Comparison of ENCODE assay signal across 8 mouse cellular contexts in the genomic region with DNA sequence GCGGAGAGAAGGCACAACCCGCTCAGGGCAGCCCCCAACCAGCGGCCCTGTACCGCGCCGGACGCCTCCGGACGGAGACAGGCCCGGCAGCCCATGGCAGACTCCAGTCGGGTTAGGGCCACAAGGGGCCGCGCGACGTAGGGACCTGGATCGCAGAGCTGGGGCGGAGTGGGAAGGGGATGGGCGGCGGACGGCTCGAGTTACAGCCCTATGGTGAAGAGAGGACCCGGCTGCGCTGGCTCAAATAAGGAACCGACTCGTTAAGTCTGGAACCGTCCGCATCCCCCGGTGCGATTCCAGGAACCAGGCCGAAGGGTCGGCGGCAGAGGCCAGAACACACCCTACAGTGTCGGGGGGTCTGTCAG. TPM values are rescaled to one million over a fixed set of nuclear protein-coding genes. Genes with fewer than 3 reads are reported as not detected.
DNase-seq lines count a peak whose midpoint lies in the region; ATAC-seq and TF ChIP-seq lines count a peak whose summit lies in the region.

Gene Mmp23, minus strand, starts transcription at position 299 of the 365 bp plus-strand sequence.

- under 1% methylated on average over 33 of the region's 33 CpGs for whole genome bisulfite sequencing in intestine, embryonic 14.5 days
- WGBS in lung, embryonic 14.5 days: under 1% methylated on average over 33 of the region's 33 CpGs
- 5% methylated on average over 33 of the region's 33 CpGs for WGBS in olfactory bulb, adult 2 months

- no peak for TF ChIP-seq POLR2A in brain, embryonic 14.5 days (IDR thresholded peaks at IDR 0.05; ENCODE audit: borderline replicate concordance, extremely low read depth, insufficient read depth, insufficient read length, poor library complexity, severe bottlenecking)
- TF ChIP-seq POLR2A in olfactory bulb, adult 2 months (IDR thresholded peaks at IDR 0.05; ENCODE audit: insufficient read depth, low read depth, low read length): no peak

- peak within 1 kb of the TSS; percentile 53 for H3K4me2 ChIP-seq in intestine, embryonic 14.5 days (ENCODE audit: low read length)
- H3K4me2 ChIP-seq in lung, embryonic 14.5 days: peak within 1 kb of the TSS; percentile 91

- H3K9ac ChIP-seq in intestine, embryonic 14.5 days (ENCODE audit: low read length): peak within 1 kb of the TSS; percentile 60
- peak within 1 kb of the TSS; percentile 63 for H3K9ac ChIP-seq in lung, embryonic 14.5 days

- peak within 1 kb of the TSS; percentile 46 for H3K4me3 ChIP-seq in intestine, embryonic 14.5 days (ENCODE audit: low read depth, low read length)
- H3K4me3 ChIP-seq in lung, embryonic 14.5 days (ENCODE audit: low read depth, low read length): peak within 1 kb of the TSS; percentile 48
- peak within 1 kb of the TSS; percentile 26 for H3K4me3 ChIP-seq in olfactory bulb, adult 2 months (ENCODE audit: insufficient read depth, low read depth, low read length)

- H3K4me1 ChIP-seq in intestine, embryonic 14.5 days (replicated peaks; ENCODE audit: control insufficient read depth, insufficient read depth, low read length): peaks cover 32% of the 10 kb centered on the region
- peaks cover 12% of the 10 kb centered on the region; the same call in 1 of the 2 replicates for H3K4me1 ChIP-seq in lung, embryonic 14.5 days (ENCODE audit: insufficient read depth)
- peaks cover 21% of the 10 kb centered on the region for H3K4me1 ChIP-seq in olfactory bulb, adult 2 months (ENCODE audit: control insufficient read depth, insufficient read depth, low read length)

- no peak for ATAC-seq in cerebellum, adult (ENCODE audit: insufficient number of reproducible peaks, low FRiP score, low TSS enrichment)
- ATAC-seq in intestine, embryonic 14.5 days (replicated peaks; ENCODE audit: low FRiP score, low TSS enrichment, low read depth): peak; percentile 35
- ATAC-seq in lung, embryonic 14.5 days (ENCODE audit: insufficient read depth): peak; percentile 76

- no peaks in the 10 kb centered on the region for H3K9me3 ChIP-seq in intestine, embryonic 14.5 days (ENCODE audit: control insufficient read depth, low read length)
- no peaks in the 10 kb centered on the region for H3K9me3 ChIP-seq in lung, embryonic 14.5 days (ENCODE audit: low read depth, low read length)

- no peak for TF ChIP-seq CTCF in brain, embryonic 14.5 days (IDR thresholded peaks at IDR 0.05; ENCODE audit: borderline replicate concordance, extremely low read depth, insufficient read depth, insufficient read length)
- peak; percentile 23; the same call in 1 of the 2 replicates for TF ChIP-seq CTCF in lung, embryonic 14.5 days (IDR thresholded peaks at IDR 0.05; ENCODE audit: low read depth)
- TF ChIP-seq CTCF in olfactory bulb, adult 2 months (IDR thresholded peaks at IDR 0.05; ENCODE audit: insufficient read depth, low read depth, low read length): 0 out of 2 replicates have a peak, but pooled peaks have one; percentile 5

- peaks cover 28% of the 10 kb centered on the region for H3K27me3 ChIP-seq in intestine, embryonic 14.5 days (replicated peaks; ENCODE audit: control insufficient read depth, insufficient read depth, low read length)
- H3K27me3 ChIP-seq in lung, embryonic 14.5 days (ENCODE audit: insufficient read depth, low read length): peaks cover 18% of the 10 kb centered on the region; the same call in 1 of the 2 replicates

- H3K27ac ChIP-seq in intestine, embryonic 14.5 days (ENCODE audit: low read depth): 0 out of 2 replicates have a peak within 1 kb of the TSS, but pooled peaks have one; percentile 1
- H3K27ac ChIP-seq in lung, embryonic 14.5 days (ENCODE audit: low read depth): peak within 1 kb of the TSS; percentile 60
- H3K27ac ChIP-seq in olfactory bulb, adult 2 months (ENCODE audit: insufficient read depth, low read depth, low read length): no peak within 1 kb of the TSS

- peaks cover 49% of the 10 kb centered on the region for H3K36me3 ChIP-seq in intestine, embryonic 14.5 days (ENCODE audit: control insufficient read depth, insufficient read depth, low read length)
- peaks cover 42% of the 10 kb centered on the region for H3K36me3 ChIP-seq in lung, embryonic 14.5 days (ENCODE audit: insufficient read depth)

- peak; percentile 60 for DNase-seq in cerebellum, adult 11 months
- DNase-seq in brain, embryonic 14.5 days (ENCODE audit: low read depth): peak; percentile 59
- no peak for DNase-seq in gonadal fat pad, adult 2 months (ENCODE audit: low read depth)
- peak; percentile 78 for DNase-seq in intestine, embryonic 14.5 days (ENCODE audit: low spot score)
- DNase-seq in lung, embryonic 14.5 days: peak; percentile 86
- DNase-seq in frontal cortex, postnatal 14 days (ENCODE audit: low spot score in 2 of 2): no peak

RNA-seq across cellular contexts. Expression of gene Mmp23, which starts in this region (rescaled TPM):
- 9.8 and 11.0 TPM in 2 replicates for polyA plus RNA-seq in brain, embryonic 14.5 days (2012; rRNA removed)
- polyA plus RNA-seq in gonadal fat pad, adult 2 months (2012; rRNA removed): 58.9 and 64.6 TPM in 2 replicates
- 30.3 and 31.1 TPM in 2 replicates for polyA plus RNA-seq in intestine, embryonic 14.5 days (2014; fragmentation: Nextera tagmentation; extraction: Ambion mirVana)
- polyA plus RNA-seq in lung, embryonic 14.5 days (2014; fragmentation: Nextera tagmentation; extraction: Ambion mirVana): 34.8 and 38.7 TPM in 2 replicates
- polyA plus RNA-seq in olfactory bulb, adult 2 months (2012; ENCODE audit: insufficient read depth, insufficient read length, low replicate concordance, missing spikeins): not detected in 2 replicates

Comparison
In these comparisons a context has a peak if more than half of its experiments do, and no peak if none do; other contexts are left out.
1. RNA of gene Mmp23 (polyA plus RNA-seq): 58.9 to 64.6 TPM in gonadal fat pad, adult 2 months, 34.8 to 38.7 TPM in lung, embryonic 14.5 days, 30.3 to 31.1 TPM in intestine, embryonic 14.5 days and 9.8 to 11.0 TPM in brain, embryonic 14.5 days; not detected in olfactory bulb, adult 2 months; every median in the first group is over 10 times any median in the second.
2. DNase-seq: peak in cerebellum, adult 11 months (single experiment), brain, embryonic 14.5 days (single experiment), intestine, embryonic 14.5 days (single experiment) and lung, embryonic 14.5 days (single experiment); none in gonadal fat pad, adult 2 months (single experiment) and frontal cortex, postnatal 14 days (0 of 2).
3. Peak in every context shown above with its lines, with median percentiles within 50 percentile points of each other: H3K4me3 ChIP-seq.